Mouse (Mus musculus): ENCODE measurements around the gene B4galt5. TPM values are rescaled to one million over a fixed set of nuclear protein-coding genes. Genes with fewer than 3 reads are reported as not detected.

Gene B4galt5
- polyA plus RNA-seq, 1 experiment from 2014 or later, result 9.9 TPM

- peaks cover 10% of the 10 kb centered on the region; the same call in 1 of the 2 replicates for H3K4me1 ChIP-seq
These were observed 94.2 kb downstream of the B4galt5 start for GRCm38 (mm10) chr2:167254808-167255207.

GRCm38 (mm10) chr2:167254185-167254584 lies 94.8 kb downstream of the B4galt5 start:
- Histone ChIP-seq H3K9ac (no peak overlapping the region), H3K4me2 (no peak overlapping the region), H3K36me3 (no peaks in the 10 kb centered on the region), H3K4me1 (peaks cover 10% of the 10 kb centered on the region; the same call in 1 of the 2 replicates), H3K27ac (no peak overlapping the region), H3K9me3 (replicated peaks) (no peaks in the 10 kb centered on the region), H3K27me3 (replicated peaks) (no peaks in the 10 kb centered on the region; the same call in 1 of the 2 replicates), H3K4me3 (no peak overlapping the region)
- ATAC-seq, result no peak
- 48% methylated on average over 7 of the region's 7 CpGs for WGBS (ENCODE audit: insufficient replicate concordance)

More at GRCm38 (mm10) chr2:167254808-167255207, 94.2 kb downstream of the B4galt5 start:
- Histone ChIP-seq H3K4me3 (no peak overlapping the region), H3K9ac (no peak overlapping the region), H3K27ac (no peak overlapping the region), H3K9me3 (replicated peaks) (no peaks in the 10 kb centered on the region), H3K36me3 (no peaks in the 10 kb centered on the region), H3K27me3 (replicated peaks) (no peaks in the 10 kb centered on the region; the same call in 1 of the 2 replicates), H3K4me2 (no peak overlapping the region)
- ATAC-seq, result no peak
- 70% methylated on average over 6 of the region's 6 CpGs for WGBS (ENCODE audit: insufficient replicate concordance)

GRCm38 (mm10) chr2:167253476-167253875 lies 95.5 kb downstream of the B4galt5 start:
- H3K9ac ChIP-seq, result no peak overlapping the region
- no peaks in the 10 kb centered on the region for H3K36me3 ChIP-seq
- peaks cover 10% of the 10 kb centered on the region; the same call in 1 of the 2 replicates for H3K4me1 ChIP-seq
- H3K9me3 ChIP-seq (replicated peaks), result no peaks in the 10 kb centered on the region
- no peak overlapping the region for H3K27ac ChIP-seq
- no peak overlapping the region for H3K4me2 ChIP-seq
- no peak for ATAC-seq
- WGBS (ENCODE audit: insufficient replicate concordance), result 36% methylated on average over 5 of the region's 5 CpGs
- H3K4me3 ChIP-seq, result no peak overlapping the region
- no peaks in the 10 kb centered on the region; the same call in 1 of the 2 replicates for H3K27me3 ChIP-seq (replicated peaks)

GRCm38 (mm10) chr2:167252057-167252687 lies 96.8 kb downstream of the B4galt5 start:
- H3K27ac ChIP-seq, result no peak overlapping the region
- no peak overlapping the region for H3K4me3 ChIP-seq
- no peak overlapping the region for H3K9ac ChIP-seq
- no peaks in the 10 kb centered on the region; the same call in 1 of the 2 replicates for H3K27me3 ChIP-seq (replicated peaks)
- no peaks in the 10 kb centered on the region for H3K9me3 ChIP-seq (replicated peaks)
- no peak for ATAC-seq
- H3K4me1 ChIP-seq, result peaks cover 10% of the 10 kb centered on the region; the same call in 1 of the 2 replicates
- no peak overlapping the region for H3K4me2 ChIP-seq
- H3K36me3 ChIP-seq, result no peaks in the 10 kb centered on the region
- WGBS (ENCODE audit: insufficient replicate concordance), result 41% methylated on average over 3 of the region's 3 CpGs

GRCm38 (mm10) chr2:167250736-167251337 lies 98.1 kb downstream of the B4galt5 start:
- peaks cover 10% of the 10 kb centered on the region; the same call in 1 of the 2 replicates for H3K4me1 ChIP-seq
- H3K27ac ChIP-seq, result no peak overlapping the region
- WGBS (ENCODE audit: insufficient replicate concordance), result 34% methylated on average over 7 of the region's 7 CpGs
- no peaks in the 10 kb centered on the region; the same call in 1 of the 2 replicates for H3K27me3 ChIP-seq (replicated peaks)
- H3K9ac ChIP-seq, result no peak overlapping the region
- no peak for ATAC-seq
- H3K9me3 ChIP-seq (replicated peaks), result no peaks in the 10 kb centered on the region
- H3K36me3 ChIP-seq, result no peaks in the 10 kb centered on the region
- no peak overlapping the region for H3K4me2 ChIP-seq
- no peak overlapping the region for H3K4me3 ChIP-seq

GRCm38 (mm10) chr2:167250003-167250735 lies 98.8 kb downstream of the B4galt5 start:
- Histone ChIP-seq H3K27me3 (replicated peaks) (no peaks in the 10 kb centered on the region; the same call in 1 of the 2 replicates), H3K27ac (no peak overlapping the region), H3K36me3 (no peaks in the 10 kb centered on the region), H3K4me1 (peaks cover 10% of the 10 kb centered on the region; the same call in 1 of the 2 replicates), H3K9ac (no peak overlapping the region), H3K4me3 (no peak overlapping the region), H3K9me3 (replicated peaks) (no peaks in the 10 kb centered on the region), H3K4me2 (no peak overlapping the region)
- ATAC-seq, result no peak
- 54% methylated on average over 8 of the region's 11 CpGs for WGBS (ENCODE audit: insufficient replicate concordance)

- H3K9ac ChIP-seq, result no peak overlapping the region
- no peaks in the 10 kb centered on the region; the same call in 1 of the 2 replicates for H3K27me3 ChIP-seq (replicated peaks)
- peaks cover 10% of the 10 kb centered on the region; the same call in 1 of the 2 replicates for H3K4me1 ChIP-seq
- H3K9me3 ChIP-seq (replicated peaks), result peaks cover 5% of the 10 kb centered on the region
- H3K4me2 ChIP-seq, result no peak overlapping the region
- 44% methylated on average over 3 of the region's 3 CpGs for WGBS (ENCODE audit: insufficient replicate concordance)
- no peaks in the 10 kb centered on the region for H3K36me3 ChIP-seq
- no peak for ATAC-seq
- no peak overlapping the region for H3K27ac ChIP-seq
- H3K4me3 ChIP-seq, result no peak overlapping the region
These were observed 99.4 kb downstream of the B4galt5 start for GRCm38 (mm10) chr2:167249591-167249990.

Other genes starting within 250 kb of the B4galt5 start
- 0.19 and 0.43 TPM in 2 replicates for gene Kcnb1, start 159.0 kb downstream of the B4galt5 start, polyA plus RNA-seq (2016; fragmentation: Nextera tagmentation; extraction: Ambion mirVana)
- 2.4 and 2.9 TPM in 2 replicates for gene Ptgis, start 108.6 kb downstream of the B4galt5 start, polyA plus RNA-seq (2016; fragmentation: Nextera tagmentation; extraction: Ambion mirVana)
- 17.4 and 18.8 TPM in 2 replicates for gene Slc9a8, start 72.5 kb upstream of the B4galt5 start, polyA plus RNA-seq (2016; fragmentation: Nextera tagmentation; extraction: Ambion mirVana)
- gene Rnf114, start 143.5 kb upstream of the B4galt5 start, polyA plus RNA-seq (2016; fragmentation: Nextera tagmentation; extraction: Ambion mirVana), result 37.6 and 37.9 TPM in 2 replicates
- gene Spata2, start 143.7 kb upstream of the B4galt5 start, polyA plus RNA-seq (2016; fragmentation: Nextera tagmentation; extraction: Ambion mirVana), result 11.0 TPM in 2 replicates
- 4.9 and 5.0 TPM in 2 replicates for gene Snai1, start 189.0 kb upstream of the B4galt5 start, polyA plus RNA-seq (2016; fragmentation: Nextera tagmentation; extraction: Ambion mirVana)